Mouse (Mus musculus) C2C12 (cell line): Measurements from ENCODE around the gene Tcte2.

Experiments used
- CEBPB ChIP-seq: IDR thresholded peaks from one replicate; pipeline ENCODE4 v1.6.1; 2011; ENCODE audit warnings: low read depth, mild to moderate bottlenecking, control low read depth, moderate library complexity
- CTCF ChIP-seq: IDR thresholded peaks from one replicate; pipeline ENCODE4 v1.5.1; 2011; ENCODE audit not compliant: control insufficient read depth, insufficient read depth, insufficient read length
- FOSL1 ChIP-seq: IDR thresholded peaks from one replicate; pipeline ENCODE4 v1.8.0; 2011; ENCODE audit warnings: mild to moderate bottlenecking, low read length; ENCODE audit not compliant: poor library complexity, insufficient read depth, severe bottlenecking
- MAX ChIP-seq: IDR thresholded peaks from one replicate; pipeline ENCODE4 v1.6.1; 2011; ENCODE audit warnings: mild to moderate bottlenecking, control low read depth
- MYOD1 ChIP-seq: IDR thresholded peaks from one replicate; pipeline ENCODE4 v1.6.1; 2011; ENCODE audit warnings: low read depth; ENCODE audit not compliant: control insufficient read depth, insufficient read length
- USF1 ChIP-seq: IDR thresholded peaks from one replicate; pipeline ENCODE4 v1.6.1; 2011; ENCODE audit warnings: low read depth, mild to moderate bottlenecking, control low read depth, moderate library complexity

DNA sequence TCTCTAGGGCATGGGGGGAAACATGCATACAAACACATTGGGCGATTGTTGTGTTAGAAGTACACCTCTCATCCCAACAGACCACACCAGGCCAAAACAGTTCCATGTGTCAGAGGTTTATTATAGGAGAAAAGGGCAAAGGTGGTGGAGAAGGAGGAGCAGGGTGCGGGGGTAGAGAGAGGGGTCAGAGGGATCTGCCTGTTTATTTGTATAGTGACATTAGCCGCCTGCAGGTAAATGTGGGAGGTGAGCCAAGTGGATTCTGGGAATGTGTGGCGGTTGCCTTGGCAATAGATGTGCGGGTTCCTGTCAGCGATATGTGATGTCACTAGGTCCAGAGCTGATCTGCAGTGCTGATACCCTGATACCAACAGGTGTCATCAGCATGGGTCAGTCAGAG is 45.3 kb downstream of the Tcte2 start:
- TF ChIP-seq CTCF (no peak), MAX (no peak), USF1 (no peak), CEBPB (no peak), FOSL1 (no peak), MYOD1 (no peak)
